Mouse (Mus musculus) thymus, adult 2 months (tissue): Measurements from ENCODE around the gene Parva. TPM values are rescaled to one million over a fixed set of nuclear protein-coding genes. Genes with fewer than 3 reads are reported as not detected.

Source experiments
- DNase-seq: peaks from one replicate; pipeline ENCODE4 v3.0.0; 2021
- H3K27ac ChIP-seq: fragments of 200-500 bp; 2 replicates; pipeline ENCODE4 v1.5.1; 2012; ENCODE audit warnings: low read length, control low read depth; ENCODE audit not compliant: control insufficient read depth, insufficient read depth
- H3K27me3 ChIP-seq: fragments of 200-500 bp; 2 replicates; pipeline ENCODE4 v1.6.1; 2012; ENCODE audit warnings: mild to moderate bottlenecking, low read length, moderate library complexity, mixed read lengths; ENCODE audit not compliant: control insufficient read depth, insufficient read depth
- H3K36me3 ChIP-seq: fragments of 200-500 bp; 2 replicates; pipeline ENCODE4 v1.6.1; 2012; ENCODE audit warnings: mild to moderate bottlenecking, low read length, moderate library complexity; ENCODE audit not compliant: control insufficient read depth, insufficient read depth
- H3K4me1 ChIP-seq: fragments of 200-500 bp; replicated peaks from 2 replicates; pipeline ENCODE4 v1.6.1; 2012; ENCODE audit warnings: low read length; ENCODE audit not compliant: control insufficient read depth, insufficient read depth
- H3K4me3 ChIP-seq: fragments of 200-500 bp; 2 replicates; pipeline ENCODE4 v1.5.1; 2012; ENCODE audit warnings: mild to moderate bottlenecking, low read length, control low read depth, moderate library complexity; ENCODE audit not compliant: control insufficient read depth, insufficient read depth
- CTCF ChIP-seq: fragments of 200-500 bp; IDR thresholded peaks from 2 replicates; pipeline ENCODE4 v1.5.1; 2012; ENCODE audit warnings: mild to moderate bottlenecking, control low read depth, low read length, moderate library complexity, borderline replicate concordance; ENCODE audit not compliant: control insufficient read depth, poor library complexity, insufficient read depth; ENCODE audit errors: extremely low read depth
- POLR2A ChIP-seq: fragments of 200-500 bp; IDR thresholded peaks from 2 replicates; pipeline ENCODE4 v1.6.1; 2012; ENCODE audit warnings: mild to moderate bottlenecking, low read length, control low read depth, moderate library complexity; ENCODE audit not compliant: control insufficient read depth, poor library complexity, insufficient read depth; ENCODE audit errors: extremely low read depth
- WGBS: fragments of 180-500 bp; shearing (Covaris S2); methylation state at CpG from one replicate; pipeline ENCODE4 v1.1.7; 2018; 5-methylcytosine and 5-hydroxymethylcytosine counted together
- polyA plus RNA-seq: library from polyadenylated mRNA; depleted of rRNA; stranded (reverse); fragments of >200 nt; gene quantifications from 2 replicates; pipeline ENCODE4 v1.2.3, GENCODE M21; 2012

The Parva gene
- polyA plus RNA-seq, 1 experiment, result 6.6 TPM

GRCm38 (mm10) chr7:112500134-112500490, 72.8 kb downstream of the Parva start:
- no peak overlapping the region for H3K4me3 ChIP-seq
- WGBS, result 15% methylated on average over 7 of the region's 7 CpGs
- no peak for DNase-seq
- TF ChIP-seq CTCF, result no peak
- no peak for TF ChIP-seq POLR2A
- no peaks in the 10 kb centered on the region for H3K36me3 ChIP-seq
- no peak overlapping the region for H3K27ac ChIP-seq
- no peaks in the 10 kb centered on the region for H3K27me3 ChIP-seq
- no peaks in the 10 kb centered on the region; the same call in 1 of the 2 replicates for H3K4me1 ChIP-seq

GRCm38 (mm10) chr7:112502050-112502809, 74.9 kb downstream of the Parva start:
- TF ChIP-seq CTCF (no peak), POLR2A (no peak)
- no peaks in the 10 kb centered on the region; the same call in 1 of the 2 replicates for H3K4me1 ChIP-seq
- WGBS, result 87% methylated on average over 18 of the region's 18 CpGs
- H3K36me3 ChIP-seq, result no peaks in the 10 kb centered on the region
- no peak overlapping the region for H3K27ac ChIP-seq
- no peak for DNase-seq
- no peak overlapping the region for H3K4me3 ChIP-seq
- H3K27me3 ChIP-seq, result no peaks in the 10 kb centered on the region

GRCm38 (mm10) chr7:112502845-112503244, 75.5 kb downstream of the Parva start:
- no peak for DNase-seq
- WGBS, result 81% methylated on average over 5 of the region's 5 CpGs
- Histone ChIP-seq H3K27me3 (no peaks in the 10 kb centered on the region), H3K36me3 (no peaks in the 10 kb centered on the region), H3K4me3 (no peak overlapping the region), H3K27ac (no peak overlapping the region), H3K4me1 (no peaks in the 10 kb centered on the region; the same call in 1 of the 2 replicates)
- no peak for TF ChIP-seq CTCF
- no peak for TF ChIP-seq POLR2A

- TF ChIP-seq POLR2A, result no peak
- no peak for TF ChIP-seq CTCF
- no peak for DNase-seq
- Histone ChIP-seq H3K4me3 (no peak overlapping the region), H3K27me3 (no peaks in the 10 kb centered on the region), H3K4me1 (no peaks in the 10 kb centered on the region; the same call in 1 of the 2 replicates), H3K36me3 (no peaks in the 10 kb centered on the region), H3K27ac (no peak overlapping the region)
- WGBS, result 72% methylated on average over 6 of the region's 6 CpGs
Measured at GRCm38 (mm10) chr7:112503448-112503847, 76.1 kb downstream of the Parva start.

GRCm38 (mm10) chr7:112503917-112504316, 76.6 kb downstream of the Parva start:
- Histone ChIP-seq H3K4me1 (no peaks in the 10 kb centered on the region; the same call in 1 of the 2 replicates), H3K36me3 (no peaks in the 10 kb centered on the region), H3K27me3 (no peaks in the 10 kb centered on the region), H3K4me3 (no peak overlapping the region), H3K27ac (no peak overlapping the region)
- WGBS, result 19% methylated on average over 3 of the region's 3 CpGs
- no peak for DNase-seq
- TF ChIP-seq CTCF, result no peak
- TF ChIP-seq POLR2A, result no peak

GRCm38 (mm10) chr7:112509107-112509506, 81.8 kb downstream of the Parva start:
- Histone ChIP-seq H3K36me3 (no peaks in the 10 kb centered on the region), H3K4me1 (no peaks in the 10 kb centered on the region), H3K27me3 (no peaks in the 10 kb centered on the region), H3K27ac (no peak overlapping the region), H3K4me3 (no peak overlapping the region)
- no peak for DNase-seq
- TF ChIP-seq CTCF (no peak), POLR2A (no peak)
- WGBS, result 88% methylated on average over 8 of the region's 8 CpGs
